Mouse (Mus musculus) T-helper 17 cell (primary cell): ENCODE measurements around the gene 1700030K09Rik.

ENCODE experiments used
- in situ Hi-C, 2 experiments: fragments of 300-600 bp; cut with MboI, MseI; formaldehyde crosslinking; loops; 1 replicate in 1 of 2; 2 replicates in 1 of 2; pipeline ENCODE4 v1.15.1; 2025; ENCODE audit warnings: high pct_unique_total_duplicates in 2 of 2

The 1700030K09Rik gene

DNA sequence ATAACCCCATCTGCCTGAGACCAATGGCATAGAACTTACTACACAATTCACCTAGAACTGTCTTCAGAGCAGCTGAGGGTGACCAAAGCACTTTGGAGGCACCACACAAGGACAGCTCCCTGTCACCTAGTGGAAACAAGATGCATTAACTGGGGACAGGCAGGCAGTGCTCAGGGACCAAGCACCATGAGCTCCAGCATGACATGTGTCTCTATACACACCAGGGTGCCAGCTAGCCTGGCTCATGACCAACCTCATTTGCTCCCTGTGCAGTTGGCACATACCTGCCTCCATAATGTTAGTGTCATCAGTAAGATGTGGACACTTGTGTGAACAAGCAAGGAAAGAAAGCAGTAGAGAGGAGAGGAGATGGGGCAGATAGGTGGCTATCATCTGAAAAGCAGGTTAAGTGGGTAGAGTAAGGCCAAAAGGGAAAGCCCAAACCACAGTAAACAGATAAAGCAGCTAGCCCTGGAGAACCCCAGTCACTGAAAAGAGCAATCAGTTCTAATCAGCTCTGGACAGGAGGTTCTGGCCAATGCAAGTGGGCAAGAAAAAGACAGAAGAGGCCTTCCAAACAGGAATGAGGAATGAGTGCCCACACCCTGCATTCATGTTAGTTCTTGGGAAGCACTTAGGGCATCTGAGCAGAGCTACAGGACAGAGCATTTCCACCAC, 61.1 kb downstream of the 1700030K09Rik start:
- in situ Hi-C loops = loop anchor here in 1 of 2 experiments (5.0 kb wide), 1 partner anchor 138 kb away; no protein-coding TSS in a partner anchor

DNA sequence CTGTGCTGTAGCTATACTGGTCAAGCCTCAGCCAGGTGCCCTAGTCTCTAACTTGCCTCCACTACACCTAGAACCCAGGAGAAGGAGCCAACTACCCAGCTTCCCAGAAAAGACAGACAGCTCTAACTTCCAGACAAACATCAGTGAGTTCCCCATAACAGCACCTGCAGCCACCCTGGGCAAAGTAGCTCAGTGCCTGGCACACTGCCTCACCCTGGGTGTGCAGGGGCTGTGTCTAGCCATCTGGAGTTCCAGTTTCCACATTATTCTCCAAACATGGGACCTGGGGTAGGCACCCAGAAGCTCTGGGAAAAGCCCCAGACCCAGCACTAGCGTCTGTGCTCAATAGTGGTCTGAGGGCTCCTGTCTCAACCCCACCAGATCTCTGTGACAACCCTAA, 63.8 kb downstream of the 1700030K09Rik start:
- in situ Hi-C loops = loop anchor here in 1 of 2 experiments (5.0 kb wide), 1 partner anchor 135 kb away; no protein-coding TSS in a partner anchor
